Mouse (Mus musculus): ENCODE results near the gene Cmas.
A peak's percentile ranks its signal among the peaks of the same experiment; 100 is the strongest.

Cmas gene

GRCm38 (mm10) chr6:142752331-142753246 lies 3.9 kb upstream of the Cmas start:
- DNase-seq = no peak

GRCm38 (mm10) chr6:142757334-142757965 lies 964 bp downstream of the Cmas start:
- DNase-seq = no peak

GRCm38 (mm10) chr6:142757976-142758375 lies 1.5 kb downstream of the Cmas start:
- DNase-seq = no peak

- no peak for DNase-seq
These were observed 2.1 kb downstream of the Cmas start for GRCm38 (mm10) chr6:142758562-142758961.

- DNase-seq = no peak
These were observed 3.1 kb downstream of the Cmas start for GRCm38 (mm10) chr6:142759633-142760032.

GRCm38 (mm10) chr6:142764933-142765332 lies 8.4 kb downstream of the Cmas start:
- no peak for DNase-seq

- DNase-seq = no peak
These were observed 10.8 kb downstream of the Cmas start for GRCm38 (mm10) chr6:142767305-142767704.

- DNase-seq = no peak
These were observed 13.4 kb downstream of the Cmas start for GRCm38 (mm10) chr6:142769896-142770295.

GRCm38 (mm10) chr6:142771643-142772042 lies 15.2 kb downstream of the Cmas start:
- peak; percentile 23 to 36 for DNase-seq

- DNase-seq = no peak
These were observed 17.1 kb downstream of the Cmas start for GRCm38 (mm10) chr6:142773566-142773965.

GRCm38 (mm10) chr6:142776935-142777334 lies 20.4 kb downstream of the Cmas start:
- DNase-seq = no peak

GRCm38 (mm10) chr6:142779045-142779811 lies 22.7 kb downstream of the Cmas start:
- peak; percentile 68 to 73 for DNase-seq

- no peak for DNase-seq
These were observed 23.5 kb downstream of the Cmas start for GRCm38 (mm10) chr6:142779812-142780573.

GRCm38 (mm10) chr6:142780574-142781033 lies 24.1 kb downstream of the Cmas start:
- DNase-seq = no peak

- no peak for DNase-seq
These were observed 24.8 kb downstream of the Cmas start for GRCm38 (mm10) chr6:142781286-142781685.

GRCm38 (mm10) chr6:142785343-142785742 lies 28.9 kb downstream of the Cmas start:
- peak; percentile 63 to 66 for DNase-seq

GRCm38 (mm10) chr6:142786106-142786505 lies 29.6 kb downstream of the Cmas start:
- no peak for DNase-seq

GRCm38 (mm10) chr6:142788042-142788987 lies 31.8 kb downstream of the Cmas start:
- DNase-seq = peak; percentile 56 to 64

GRCm38 (mm10) chr6:142789736-142790135 lies 33.2 kb downstream of the Cmas start:
- no peak for DNase-seq

GRCm38 (mm10) chr6:142792241-142792968 lies 35.9 kb downstream of the Cmas start:
- DNase-seq = no peak

All from kidney, postnatal 4 days (tissue).